Mouse (Mus musculus): ENCODE measurements around the gene Srpk2. TPM values are rescaled to one million over a fixed set of nuclear protein-coding genes. Genes with fewer than 3 reads are reported as not detected.
"Not testable (repeated sequence)": the region's sequence is repeated elsewhere in the genome, so short reads cannot be mapped to it uniquely, and the experiment has no call there.

The Srpk2 gene
- polyA plus RNA-seq, 1 experiment from 2014 or later, result 42.8 TPM

GRCm38 (mm10) chr5:23596326-23596965 is 88.0 kb downstream of the Srpk2 start:
- 79% methylated on average over 5 of the region's 5 CpGs for WGBS
- no peak for DNase-seq (ENCODE audit: low spot score)
- no peak overlapping the region for H3K4me3 ChIP-seq
- peaks cover 15% of the 10 kb centered on the region for H3K4me1 ChIP-seq
- H3K27ac ChIP-seq, result no peak overlapping the region
- H3K27me3 ChIP-seq (ENCODE audit: insufficient read depth, poor library complexity, severe bottlenecking), result no peaks in the 10 kb centered on the region
- 0 out of 2 replicates have a peak, but pooled peaks cover under 1% of the 10 kb centered on the region for H3K36me3 ChIP-seq
- H3K9me3 ChIP-seq, result no peaks in the 10 kb centered on the region

DNA sequence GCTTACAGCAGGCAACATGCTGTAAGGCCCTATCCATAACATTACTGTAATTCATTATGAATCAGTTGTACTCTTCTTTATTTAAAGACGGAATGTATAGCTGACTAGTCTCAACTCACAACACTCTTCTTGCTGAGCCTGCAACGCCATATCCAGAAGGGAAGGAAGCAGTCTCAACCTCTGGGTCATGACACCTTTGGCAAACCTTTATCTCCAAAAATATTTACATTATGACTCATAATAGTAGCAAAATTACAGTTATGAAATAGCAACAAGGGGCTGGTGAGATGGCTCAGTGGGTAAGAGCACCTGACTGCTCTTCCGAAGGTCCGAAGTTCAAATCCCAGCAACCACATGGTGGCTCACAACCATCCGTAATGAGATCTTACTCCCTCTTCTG is 94.1 kb downstream of the Srpk2 start:
- H3K9me3 ChIP-seq; H3K27me3 ChIP-seq (ENCODE audit: insufficient read depth, poor library complexity, severe bottlenecking); H3K4me3 ChIP-seq; H3K27ac ChIP-seq; H3K36me3 ChIP-seq; DNase-seq (ENCODE audit: low spot score): not testable (repeated sequence)
- WGBS, result 90% methylated on average over 5 of the region's 5 CpGs
- peaks cover 18% of the 10 kb centered on the region; the same call in 1 of the 2 replicates for H3K4me1 ChIP-seq

DNA sequence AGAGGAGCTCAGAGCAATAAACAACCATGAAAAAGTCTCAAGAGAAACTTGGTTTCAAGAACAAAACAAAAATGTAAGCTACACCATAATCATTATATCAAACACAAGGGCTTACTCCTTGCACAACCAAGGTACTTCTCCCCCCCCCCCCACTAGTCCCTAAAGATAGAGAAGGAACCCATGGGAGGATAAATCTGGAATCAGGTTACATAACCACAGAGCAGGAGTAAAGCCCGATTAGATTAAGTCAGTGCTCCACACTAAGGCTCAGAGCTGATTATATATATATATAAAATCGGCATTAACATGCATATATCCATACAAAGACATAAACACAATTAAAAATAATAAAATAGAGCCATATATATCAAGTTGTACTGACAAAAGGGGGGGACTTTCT is 96.8 kb downstream of the Srpk2 start:
- WGBS, result 76% methylated on average over 2 of the region's 2 CpGs
- Histone ChIP-seq H3K27ac (no peak overlapping the region), H3K27me3 (ENCODE audit: insufficient read depth, poor library complexity, severe bottlenecking) (no peaks in the 10 kb centered on the region), H3K4me3 (no peak overlapping the region), H3K36me3 (no peaks in the 10 kb centered on the region), H3K4me1 (peaks cover 18% of the 10 kb centered on the region; the same call in 1 of the 2 replicates), H3K9me3 (no peaks in the 10 kb centered on the region)
- DNase-seq (ENCODE audit: low spot score), result no peak

DNA sequence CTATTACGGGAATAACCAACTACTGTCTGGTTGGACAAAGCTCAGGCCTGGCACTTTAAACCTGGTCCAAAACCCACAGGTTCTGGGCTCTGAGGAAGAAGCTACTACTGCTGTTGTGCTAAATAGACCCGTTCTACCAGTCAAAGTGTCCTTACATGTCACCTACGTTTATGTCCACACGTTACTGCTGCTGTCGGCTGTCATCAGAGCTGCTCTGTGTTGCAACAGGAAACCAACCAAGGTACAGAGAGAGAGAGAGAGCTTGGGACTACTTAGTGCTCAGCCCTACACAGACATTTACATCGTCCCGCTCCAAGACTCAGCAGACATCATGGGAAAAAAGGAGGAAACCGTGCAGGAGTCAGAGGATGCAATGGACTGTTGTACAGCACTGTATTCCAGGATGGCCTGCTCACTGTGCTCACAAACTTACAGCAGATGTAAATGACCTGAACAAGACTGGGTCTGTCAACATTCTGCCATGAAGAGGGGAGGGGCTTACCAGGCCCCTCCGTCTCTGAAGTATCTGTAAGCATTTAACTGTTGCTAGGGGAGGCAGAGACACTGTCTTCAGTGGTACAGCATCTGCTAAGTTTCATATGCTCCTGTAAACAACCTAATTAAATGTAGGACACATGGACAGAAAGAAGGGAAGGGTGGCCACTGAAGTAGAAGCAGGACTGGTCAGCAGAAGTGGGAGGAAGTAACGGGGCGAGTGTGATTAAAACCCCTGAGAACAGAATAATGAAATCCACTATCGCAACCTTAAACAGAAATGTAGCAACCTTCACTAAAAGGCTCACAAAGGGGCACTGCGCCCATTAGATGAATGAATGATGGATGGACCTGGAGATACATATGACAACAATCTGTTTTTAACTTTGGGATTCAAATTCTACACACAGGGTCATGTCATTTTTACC is 97.6 kb downstream of the Srpk2 start:
- Histone ChIP-seq H3K27me3 (ENCODE audit: insufficient read depth, poor library complexity, severe bottlenecking) (no peaks in the 10 kb centered on the region), H3K36me3 (no peaks in the 10 kb centered on the region), H3K27ac (peak overlapping the region; percentile 4; the same call in 1 of the 2 replicates), H3K4me1 (peaks cover 18% of the 10 kb centered on the region; the same call in 1 of the 2 replicates), H3K9me3 (no peaks in the 10 kb centered on the region), H3K4me3 (no peak overlapping the region)
- WGBS, result 79% methylated on average over 13 of the region's 13 CpGs
- DNase-seq (ENCODE audit: low spot score), result no peak

GRCm38 (mm10) chr5:23581484-23582060 is 102.8 kb downstream of the Srpk2 start:
- no peaks in the 10 kb centered on the region for H3K27me3 ChIP-seq (ENCODE audit: insufficient read depth, poor library complexity, severe bottlenecking)
- no peak overlapping the region for H3K4me3 ChIP-seq
- no peak for DNase-seq (ENCODE audit: low spot score)
- H3K36me3 ChIP-seq, result no peaks in the 10 kb centered on the region
- 0 out of 2 replicates have a peak, but pooled peaks cover 3% of the 10 kb centered on the region for H3K4me1 ChIP-seq
- WGBS, result 80% methylated on average over 2 of the region's 2 CpGs
- H3K27ac ChIP-seq, result no peak overlapping the region
- H3K9me3 ChIP-seq, result no peaks in the 10 kb centered on the region

GRCm38 (mm10) chr5:23579120-23579880 is 105.1 kb downstream of the Srpk2 start:
- Histone ChIP-seq H3K9me3 (no peaks in the 10 kb centered on the region), H3K27ac (no peak overlapping the region), H3K4me3 (no peak overlapping the region), H3K4me1 (no peaks in the 10 kb centered on the region), H3K27me3 (ENCODE audit: insufficient read depth, poor library complexity, severe bottlenecking) (no peaks in the 10 kb centered on the region), H3K36me3 (0 out of 2 replicates have a peak, but pooled peaks cover 1% of the 10 kb centered on the region)
- WGBS, result 87% methylated on average over 3 of the region's 3 CpGs
- DNase-seq (ENCODE audit: low spot score), result no peak

DNA sequence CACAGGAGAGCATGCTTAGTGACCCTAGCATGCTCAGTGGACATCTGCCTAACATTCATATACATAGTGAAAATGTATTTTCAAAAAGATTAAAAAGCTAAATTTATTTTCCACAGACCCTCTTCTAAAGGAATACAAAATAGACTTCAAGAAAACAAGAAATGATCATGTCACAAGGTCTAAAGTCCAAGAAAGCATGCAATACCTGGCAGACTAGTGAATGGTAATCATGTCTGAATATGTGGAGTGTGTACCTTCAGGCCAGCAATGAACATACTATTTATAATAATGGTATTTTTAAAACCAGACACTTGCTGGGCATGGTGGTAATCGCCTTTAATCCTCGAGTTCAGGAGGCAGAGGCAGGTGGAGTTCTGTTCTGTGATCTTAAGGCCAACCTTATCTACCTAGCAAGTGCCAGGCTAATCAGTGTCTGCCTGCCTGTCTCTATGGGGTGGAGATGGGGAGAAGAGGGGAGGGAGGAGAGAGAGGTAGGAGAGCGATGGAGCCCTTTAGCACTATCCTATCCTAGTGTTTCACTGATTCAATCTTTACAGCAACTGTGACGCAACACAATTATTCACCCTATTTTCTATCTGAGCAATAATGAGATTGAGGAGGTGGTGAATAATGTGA is 106.0 kb downstream of the Srpk2 start:
- no peaks in the 10 kb centered on the region for H3K27me3 ChIP-seq (ENCODE audit: insufficient read depth, poor library complexity, severe bottlenecking)
- H3K27ac ChIP-seq, result no peak overlapping the region
- no peaks in the 10 kb centered on the region for H3K4me1 ChIP-seq
- H3K36me3 ChIP-seq, result 0 out of 2 replicates have a peak, but pooled peaks cover 9% of the 10 kb centered on the region
- H3K9me3 ChIP-seq, result no peaks in the 10 kb centered on the region
- WGBS, result 71% methylated on average over 4 of the region's 4 CpGs
- no peak overlapping the region for H3K4me3 ChIP-seq
- no peak for DNase-seq (ENCODE audit: low spot score)

DNA sequence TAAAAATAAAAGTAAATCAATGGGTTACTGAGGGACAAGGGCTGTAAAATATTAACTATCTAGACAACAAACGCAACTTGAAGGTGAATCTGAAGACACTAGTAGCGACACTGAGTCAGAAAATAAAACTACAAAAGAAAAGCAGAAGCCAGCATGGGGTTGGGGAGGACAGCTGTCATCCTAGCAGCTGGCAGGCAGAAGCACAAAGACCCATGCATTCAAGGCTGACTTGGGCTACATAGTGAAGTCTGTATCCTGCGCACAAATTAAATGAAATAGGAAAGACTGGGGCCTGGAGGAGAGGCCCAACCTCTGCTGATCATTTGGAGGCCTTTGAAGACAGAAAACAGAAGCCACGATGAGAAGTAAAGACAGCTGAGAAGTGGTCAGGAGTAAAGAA is 106.6 kb downstream of the Srpk2 start:
- WGBS, result 83% methylated on average over 4 of the region's 4 CpGs
- Histone ChIP-seq H3K4me3 (no peak overlapping the region), H3K4me1 (no peaks in the 10 kb centered on the region), H3K27ac (no peak overlapping the region), H3K9me3 (no peaks in the 10 kb centered on the region), H3K36me3 (0 out of 2 replicates have a peak, but pooled peaks cover 9% of the 10 kb centered on the region), H3K27me3 (ENCODE audit: insufficient read depth, poor library complexity, severe bottlenecking) (no peaks in the 10 kb centered on the region)
- no peak for DNase-seq (ENCODE audit: low spot score)

GRCm38 (mm10) chr5:23576336-23577094 is 107.9 kb downstream of the Srpk2 start:
- DNase-seq (ENCODE audit: low spot score), result no peak
- Histone ChIP-seq H3K27me3 (ENCODE audit: insufficient read depth, poor library complexity, severe bottlenecking) (no peaks in the 10 kb centered on the region), H3K36me3 (0 out of 2 replicates have a peak, but pooled peaks cover 9% of the 10 kb centered on the region), H3K9me3 (no peaks in the 10 kb centered on the region), H3K4me3 (no peak overlapping the region), H3K27ac (no peak overlapping the region), H3K4me1 (no peaks in the 10 kb centered on the region)
- WGBS, result 71% methylated on average over 6 of the region's 6 CpGs

GRCm38 (mm10) chr5:23573942-23574341 is 110.5 kb downstream of the Srpk2 start:
- peaks cover 17% of the 10 kb centered on the region; the same call in 1 of the 2 replicates for H3K36me3 ChIP-seq
- 92% methylated on average over 5 of the region's 5 CpGs for WGBS
- DNase-seq (ENCODE audit: low spot score), result no peak

DNA sequence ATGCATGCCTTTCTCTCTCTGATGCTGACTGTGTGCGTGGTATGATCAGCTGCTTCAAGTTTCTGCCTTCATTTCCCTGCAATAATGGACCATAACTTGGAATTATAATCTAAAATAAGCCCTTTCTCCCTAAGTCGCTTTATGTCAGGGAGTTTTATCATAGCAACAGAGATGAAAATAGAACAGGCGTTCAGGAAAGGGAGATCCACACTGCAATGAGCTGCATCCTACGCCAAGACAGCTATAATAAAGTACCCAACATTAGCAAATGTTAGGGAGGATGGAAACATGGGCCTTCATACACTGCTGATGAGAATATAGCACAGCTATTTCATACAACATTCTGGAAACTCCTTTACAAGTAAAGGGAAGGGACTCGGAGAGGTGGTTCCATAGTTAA is 116.2 kb downstream of the Srpk2 start:
- H3K27ac ChIP-seq, result no peak overlapping the region
- H3K27me3 ChIP-seq (ENCODE audit: insufficient read depth, poor library complexity, severe bottlenecking), result no peaks in the 10 kb centered on the region
- WGBS, result 88% methylated on average over 5 of the region's 5 CpGs
- H3K9me3 ChIP-seq, result no peaks in the 10 kb centered on the region
- peaks cover 22% of the 10 kb centered on the region for H3K36me3 ChIP-seq
- H3K4me1 ChIP-seq, result peaks cover 6% of the 10 kb centered on the region; the same call in 1 of the 2 replicates
- H3K4me3 ChIP-seq, result no peak overlapping the region
- no peak for DNase-seq (ENCODE audit: low spot score)

More at GRCm38 (mm10) chr5:23573942-23574341, 110.5 kb downstream of the Srpk2 start:
- Histone ChIP-seq H3K27me3 (ENCODE audit: insufficient read depth, poor library complexity, severe bottlenecking) (no peaks in the 10 kb centered on the region), H3K4me3 (no peak overlapping the region), H3K27ac (no peak overlapping the region), H3K9me3 (no peaks in the 10 kb centered on the region), H3K4me1 (no peaks in the 10 kb centered on the region)
